Mouse (Mus musculus): ENCODE data around the gene Rel.

The Rel gene

GRCm38 (mm10) chr11:23744352-23744751 lies 26.4 kb downstream of the Rel start:
- no peak for DNase-seq (ENCODE audit: low spot score in 2 of 2)

- no peak for DNase-seq (ENCODE audit: low spot score in 2 of 2)
These were observed 29.4 kb downstream of the Rel start for GRCm38 (mm10) chr11:23741386-23741785.

- DNase-seq (ENCODE audit: low spot score in 2 of 2), result no peak
These were observed 29.9 kb downstream of the Rel start for GRCm38 (mm10) chr11:23740895-23741294.

- DNase-seq (ENCODE audit: low spot score in 2 of 2), result no peak
These were observed 34.8 kb downstream of the Rel start for GRCm38 (mm10) chr11:23735820-23736470.

GRCm38 (mm10) chr11:23734749-23735286 lies 36.0 kb downstream of the Rel start:
- no peak for DNase-seq (ENCODE audit: low spot score in 2 of 2)

GRCm38 (mm10) chr11:23732840-23733239 lies 37.9 kb downstream of the Rel start:
- no peak for DNase-seq (ENCODE audit: low spot score in 2 of 2)

GRCm38 (mm10) chr11:23730120-23730519 lies 40.6 kb downstream of the Rel start:
- no peak for DNase-seq (ENCODE audit: low spot score in 2 of 2)

GRCm38 (mm10) chr11:23728186-23728585 lies 42.6 kb downstream of the Rel start:
- no peak for DNase-seq (ENCODE audit: low spot score in 2 of 2)

- no peak for DNase-seq (ENCODE audit: low spot score in 2 of 2)
These were observed 44.3 kb downstream of the Rel start for GRCm38 (mm10) chr11:23726441-23726840.

- no peak for DNase-seq (ENCODE audit: low spot score in 2 of 2)
These were observed 44.9 kb downstream of the Rel start for GRCm38 (mm10) chr11:23725850-23726249.

GRCm38 (mm10) chr11:23722326-23722725 lies 48.4 kb downstream of the Rel start:
- no peak for DNase-seq (ENCODE audit: low spot score in 2 of 2)

- DNase-seq (ENCODE audit: low spot score in 2 of 2), result no peak
These were observed 50.9 kb downstream of the Rel start for GRCm38 (mm10) chr11:23719825-23720224.

GRCm38 (mm10) chr11:23718856-23719255 lies 51.9 kb downstream of the Rel start:
- no peak for DNase-seq (ENCODE audit: low spot score in 2 of 2)

GRCm38 (mm10) chr11:23712299-23712698 lies 58.5 kb downstream of the Rel start:
- DNase-seq (ENCODE audit: low spot score in 2 of 2), result no peak

- no peak for DNase-seq (ENCODE audit: low spot score in 2 of 2)
These were observed 66.0 kb downstream of the Rel start for GRCm38 (mm10) chr11:23704604-23705294.

- no peak for DNase-seq (ENCODE audit: low spot score in 2 of 2)
These were observed 68.9 kb downstream of the Rel start for GRCm38 (mm10) chr11:23701831-23702230.

GRCm38 (mm10) chr11:23699414-23700095 lies 71.2 kb downstream of the Rel start:
- DNase-seq (ENCODE audit: low spot score in 2 of 2), result no peak

GRCm38 (mm10) chr11:23698526-23698925 lies 72.2 kb downstream of the Rel start:
- no peak for DNase-seq (ENCODE audit: low spot score in 2 of 2)

- no peak for DNase-seq (ENCODE audit: low spot score in 2 of 2)
These were observed 74.9 kb downstream of the Rel start for GRCm38 (mm10) chr11:23695847-23696246.

- DNase-seq (ENCODE audit: low spot score in 2 of 2), result no peak
These were observed 77.5 kb downstream of the Rel start for GRCm38 (mm10) chr11:23693286-23693685.

GRCm38 (mm10) chr11:23688060-23688459 lies 82.7 kb downstream of the Rel start:
- no peak for DNase-seq (ENCODE audit: low spot score in 2 of 2)
